Mouse (Mus musculus): ENCODE measurements at regions not wholly inside any gene's neighbourhood (a gene's known extent, or its start where the extent isn't known, plus 50 kb on each side); places are given as distances from the start of the nearest gene placed in this dataset.

- Histone ChIP-seq H3K27ac (replicated peaks) (no peak overlapping the region), H3K27me3 (replicated peaks; ENCODE audit: low read depth, poor library complexity, severe bottlenecking) (0 out of 2 replicates have a peak, but pooled peaks cover 11% of the 10 kb centered on the region), H3K9me3 (no peaks in the 10 kb centered on the region), H3K4me3 (no peak overlapping the region), H3K36me3 (replicated peaks) (no peaks in the 10 kb centered on the region), H3K4me1 (peaks cover 16% of the 10 kb centered on the region)
- WGBS: 3% methylated on average over 2 of the region's 2 CpGs
- peak; percentile 77 for DNase-seq (ENCODE audit: low spot score)
These were observed 52.7 kb upstream of the Top1 start for GRCm38 (mm10) chr2:160593035-160593434.
